Mouse (Mus musculus) kidney, embryonic 16.5 days (tissue): ENCODE results near the gene P2ry2. TPM values are rescaled to one million over a fixed set of nuclear protein-coding genes. Genes with fewer than 3 reads are reported as not detected.

ENCODE experiments used
- ATAC-seq: fragments of 200-750 bp; cut with Nextera tagmentation; 2 replicates; pipeline ENCODE4 v1.8.0; 2017; ENCODE audit warnings: moderate TSS enrichment; ENCODE audit not compliant: low FRiP score, low TSS enrichment
- H3K27ac ChIP-seq: fragments of 300-500 bp; sonication (generic); 2 replicates; pipeline ENCODE4 v1.5.1; 2014; ENCODE audit warnings: low read length
- H3K27me3 ChIP-seq: fragments of 300-500 bp; sonication (generic); 2 replicates; pipeline ENCODE4 v1.6.1; 2014; ENCODE audit warnings: low read length, control low read depth, mixed read lengths; ENCODE audit not compliant: insufficient read depth
- H3K36me3 ChIP-seq: fragments of 300-500 bp; sonication (generic); 2 replicates; pipeline ENCODE4 v1.6.1; 2014; ENCODE audit warnings: low read length, control low read depth, mixed read lengths; ENCODE audit not compliant: insufficient read depth
- H3K4me1 ChIP-seq: fragments of 300-500 bp; sonication (generic); 2 replicates; pipeline ENCODE4 v1.6.1; 2014; ENCODE audit warnings: low read length, control low read depth, mixed read lengths; ENCODE audit not compliant: insufficient read depth
- H3K4me2 ChIP-seq: fragments of 300-500 bp; sonication (generic); replicated peaks from 2 replicates; pipeline ENCODE4 v1.6.1; 2014; ENCODE audit warnings: low read depth, low read length
- H3K4me3 ChIP-seq: fragments of 300-500 bp; sonication (generic); 2 replicates; pipeline ENCODE4 v1.5.1; 2014; ENCODE audit warnings: mild to moderate bottlenecking, low read length
- H3K9ac ChIP-seq: fragments of 300-500 bp; sonication (generic); replicated peaks from 2 replicates; pipeline ENCODE4 v1.6.1; 2014; ENCODE audit warnings: low read length
- H3K9me3 ChIP-seq: fragments of 300-500 bp; sonication (generic); 2 replicates; pipeline ENCODE4 v1.6.1; 2016; ENCODE audit warnings: low read length, control low read depth
- WGBS: fragments of 180-500 bp; shearing (Covaris S2); extraction: QIAGEN DNeasy Blood & Tissue Kit; methylation state at CpG from one replicate; pipeline ENCODE4 v1.1.7; 2014; 5-methylcytosine and 5-hydroxymethylcytosine counted together
- polyA plus RNA-seq: library from polyadenylated mRNA; unstranded; fragments of >200 nt; fragmentation: Nextera tagmentation; extraction: Ambion mirVana; gene quantifications from 2 replicates; pipeline ENCODE4 v1.2.1, GENCODE M21; 2015

P2ry2 gene
- polyA plus RNA-seq, 1 experiment from 2014 or later = 1.4 TPM

DNA sequence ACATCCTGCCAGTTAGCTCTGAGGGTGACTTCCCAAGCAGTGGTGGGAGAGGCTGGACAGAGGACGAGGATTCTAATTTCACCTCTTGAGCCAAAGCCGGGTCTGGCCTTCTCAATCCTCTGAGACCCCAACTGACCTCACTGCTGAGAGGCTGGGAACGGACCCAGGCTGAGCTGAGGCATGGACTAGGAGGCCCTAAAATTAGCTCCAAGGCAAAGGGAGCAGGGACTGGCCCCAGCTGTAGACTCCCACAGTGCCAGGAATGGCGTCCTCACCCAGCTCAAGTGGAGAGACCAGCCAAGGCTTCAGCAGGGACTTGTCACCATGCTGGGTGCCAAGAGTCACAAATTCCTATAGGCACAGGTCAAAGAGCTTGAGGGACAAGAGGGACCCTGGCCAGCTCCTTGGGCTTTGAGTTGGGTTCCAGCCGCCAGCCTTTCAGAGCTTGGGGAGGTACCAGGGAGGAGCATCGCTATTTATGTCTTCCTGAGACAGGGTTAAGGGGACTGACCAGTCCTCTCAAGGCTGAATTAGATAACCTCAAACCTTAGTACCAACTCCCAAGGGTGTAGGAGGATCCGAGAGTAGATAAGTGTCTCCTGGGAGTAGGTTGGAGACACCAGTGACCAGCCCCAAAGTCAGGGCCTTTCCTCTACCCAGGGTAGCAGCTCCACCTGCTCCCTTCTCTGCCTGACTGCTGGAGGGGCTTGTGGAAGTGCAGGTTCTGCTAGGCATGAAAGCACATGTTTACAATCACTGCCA is 36.8 kb upstream of the P2ry2 start:
- Histone ChIP-seq H3K27ac (no peak overlapping the region), H3K9ac (no peak overlapping the region), H3K9me3 (no peaks in the 10 kb centered on the region), H3K4me3 (no peak overlapping the region), H3K4me1 (peaks cover 7% of the 10 kb centered on the region), H3K27me3 (no peaks in the 10 kb centered on the region), H3K36me3 (no peaks in the 10 kb centered on the region), H3K4me2 (no peak overlapping the region)
- no peak for ATAC-seq
- 67% methylated on average over 7 of the region's 7 CpGs for WGBS

DNA sequence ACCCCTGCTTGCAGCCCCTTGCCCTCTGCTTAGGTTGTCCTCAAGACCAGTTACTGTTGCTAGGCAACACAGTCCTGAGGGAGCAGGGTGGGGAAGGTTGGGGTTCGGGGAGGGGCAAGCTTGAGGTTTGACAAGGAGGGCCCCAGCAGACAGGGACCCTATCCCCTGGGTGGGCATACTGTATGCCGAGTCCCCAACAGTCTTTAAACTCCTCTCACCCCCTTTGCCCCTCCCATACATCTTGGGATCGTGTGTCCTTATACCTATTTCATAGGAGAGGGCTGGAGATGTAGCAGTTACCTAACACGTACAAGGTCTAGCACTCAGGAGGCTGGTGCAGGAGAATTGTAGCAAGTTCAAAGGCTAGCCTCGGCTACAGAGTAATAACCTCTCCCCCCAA is 35.6 kb upstream of the P2ry2 start:
- Histone ChIP-seq H3K4me1 (peaks cover 7% of the 10 kb centered on the region), H3K4me3 (no peak overlapping the region), H3K36me3 (no peaks in the 10 kb centered on the region), H3K9ac (no peak overlapping the region), H3K27me3 (no peaks in the 10 kb centered on the region), H3K9me3 (no peaks in the 10 kb centered on the region), H3K4me2 (no peak overlapping the region), H3K27ac (no peak overlapping the region)
- 69% methylated on average over 5 of the region's 5 CpGs for WGBS
- no peak for ATAC-seq

DNA sequence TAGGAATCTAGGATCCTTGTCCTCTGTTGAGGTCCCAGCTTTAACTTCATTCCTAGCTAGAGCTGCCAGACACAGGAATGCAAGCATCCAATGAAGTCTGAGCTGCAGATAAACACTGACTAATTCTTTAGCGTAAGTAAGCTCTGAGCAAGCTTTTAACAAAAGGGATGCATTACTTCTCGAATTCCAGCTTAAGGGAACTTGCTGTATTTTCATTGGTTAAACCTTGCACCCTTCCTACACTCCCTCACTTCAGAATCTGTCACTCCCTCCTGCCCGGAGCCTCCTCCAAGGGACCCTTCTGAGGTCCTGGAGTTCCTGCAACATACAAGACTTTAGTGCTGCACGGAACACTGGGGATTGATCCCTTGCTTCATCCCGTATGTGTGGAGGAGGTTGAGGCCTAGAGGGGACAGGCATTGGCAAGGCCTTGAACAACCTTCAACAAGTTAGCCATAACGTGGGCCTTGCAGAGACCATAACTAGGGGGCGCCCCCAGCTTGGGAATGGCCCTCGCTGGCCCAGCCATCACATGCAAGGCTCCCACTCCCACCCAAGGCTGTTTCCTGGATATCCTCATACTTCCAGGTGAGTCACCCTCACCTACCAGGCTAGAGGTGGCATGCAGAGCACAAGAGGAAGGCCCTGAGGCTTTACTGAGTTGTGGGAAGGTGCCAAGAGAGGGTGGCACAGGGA is 31.3 kb upstream of the P2ry2 start:
- Histone ChIP-seq H3K4me2 (no peak overlapping the region), H3K27ac (no peak overlapping the region), H3K4me3 (no peak overlapping the region), H3K36me3 (no peaks in the 10 kb centered on the region), H3K9me3 (no peaks in the 10 kb centered on the region), H3K27me3 (no peaks in the 10 kb centered on the region), H3K4me1 (peaks cover 17% of the 10 kb centered on the region), H3K9ac (no peak overlapping the region)
- WGBS = 40% methylated on average over 8 of the region's 8 CpGs
- no peak for ATAC-seq

DNA sequence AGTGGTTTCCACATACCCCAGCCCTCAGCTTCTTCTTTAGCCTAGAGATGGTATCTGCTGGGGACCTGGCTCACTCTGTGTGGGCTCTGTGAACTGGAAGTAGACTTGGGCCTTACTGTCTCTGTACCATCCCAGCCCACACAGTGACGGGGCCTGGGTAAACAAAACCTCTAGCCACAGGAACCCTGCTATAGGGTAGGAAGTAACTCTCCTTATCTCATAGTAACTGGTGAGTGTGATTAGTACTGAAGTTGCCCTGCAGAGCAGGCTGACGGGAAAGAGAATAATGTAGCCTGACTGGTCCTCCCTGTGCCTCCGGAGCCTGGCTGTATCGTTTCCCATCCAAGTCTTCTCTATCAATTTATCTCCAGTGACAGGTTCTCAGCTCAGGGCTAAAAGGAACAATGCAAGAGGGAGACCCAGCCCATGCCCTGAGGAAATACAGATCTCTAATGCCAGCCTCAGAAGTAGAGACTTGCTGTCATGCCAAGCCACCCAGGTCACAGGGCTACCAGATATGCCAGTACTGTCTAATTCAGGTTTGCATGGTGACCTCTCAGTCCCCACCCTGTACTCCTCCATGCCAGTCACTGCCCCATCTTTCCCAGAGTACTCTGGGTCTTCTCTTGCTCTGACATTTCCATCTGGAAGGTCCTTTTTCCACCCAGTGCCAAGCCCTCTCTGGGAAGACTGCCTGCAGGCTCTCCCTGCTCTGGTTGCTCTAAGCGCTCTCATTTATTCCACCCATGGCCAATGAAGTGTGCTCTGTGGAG is 29.5 kb upstream of the P2ry2 start:
- 26% methylated on average over 5 of the region's 5 CpGs for whole genome bisulfite sequencing
- H3K27me3 ChIP-seq = no peaks in the 10 kb centered on the region
- H3K9me3 ChIP-seq = no peaks in the 10 kb centered on the region
- peaks cover 17% of the 10 kb centered on the region for H3K4me1 ChIP-seq
- H3K4me2 ChIP-seq = no peak overlapping the region
- H3K4me3 ChIP-seq = no peak overlapping the region
- no peaks in the 10 kb centered on the region for H3K36me3 ChIP-seq
- H3K9ac ChIP-seq = no peak overlapping the region
- peak; percentile 69 for ATAC-seq
- 0 out of 2 replicates have a peak overlapping the region, but pooled peaks have one; percentile 21 for H3K27ac ChIP-seq

DNA sequence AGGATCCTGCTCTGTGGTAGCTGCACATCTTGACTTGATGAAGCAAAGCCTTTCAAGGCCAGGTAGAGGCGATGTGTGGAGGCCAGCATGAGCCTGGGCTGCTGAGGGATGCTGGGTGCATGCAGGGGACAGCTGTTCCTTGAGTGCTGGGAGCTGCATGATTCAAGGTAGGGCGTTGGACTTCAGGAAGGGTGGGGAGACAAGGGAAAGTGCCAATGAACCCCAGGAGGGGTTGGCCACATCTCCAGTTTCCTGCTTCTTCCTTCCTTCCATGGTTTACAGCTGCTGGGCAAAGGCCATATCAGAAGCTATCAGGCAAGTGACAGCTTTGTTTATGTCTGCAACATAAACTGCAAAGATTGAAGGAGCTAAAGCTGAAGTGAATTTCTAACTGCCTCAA is 28.9 kb upstream of the P2ry2 start:
- 36% methylated on average over 2 of the region's 2 CpGs for WGBS
- Histone ChIP-seq H3K27ac (0 out of 2 replicates have a peak overlapping the region, but pooled peaks have one; percentile 21), H3K27me3 (no peaks in the 10 kb centered on the region), H3K9ac (no peak overlapping the region), H3K9me3 (no peaks in the 10 kb centered on the region), H3K4me3 (no peak overlapping the region), H3K4me1 (peaks cover 17% of the 10 kb centered on the region), H3K36me3 (no peaks in the 10 kb centered on the region), H3K4me2 (no peak overlapping the region)
- no peak for ATAC-seq

DNA sequence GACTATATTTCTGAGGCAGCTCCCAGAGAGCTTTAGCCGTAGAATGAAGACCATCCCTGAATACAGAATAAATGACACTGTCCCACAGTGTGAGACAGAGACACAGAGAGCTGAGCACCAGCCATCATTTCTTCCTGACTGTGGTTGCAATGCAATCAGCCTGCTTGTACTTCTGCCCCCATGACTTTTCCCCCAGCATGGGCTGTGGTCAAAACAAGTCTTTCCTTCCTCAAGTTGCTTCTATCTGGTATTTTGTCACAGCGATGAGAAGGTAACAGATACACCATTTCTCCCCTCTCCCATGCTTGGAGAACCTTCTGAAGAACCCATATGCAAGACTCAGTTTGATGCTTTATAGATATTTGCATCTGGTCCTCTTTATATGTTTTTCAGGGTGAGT is 20.7 kb upstream of the P2ry2 start:
- Histone ChIP-seq H3K9ac (no peak overlapping the region), H3K4me1 (no peaks in the 10 kb centered on the region), H3K4me2 (no peak overlapping the region), H3K27me3 (no peaks in the 10 kb centered on the region), H3K9me3 (no peaks in the 10 kb centered on the region), H3K27ac (no peak overlapping the region), H3K36me3 (no peaks in the 10 kb centered on the region), H3K4me3 (no peak overlapping the region)
- ATAC-seq = no peak
- WGBS = 87% methylated on average over 2 of the region's 2 CpGs

DNA sequence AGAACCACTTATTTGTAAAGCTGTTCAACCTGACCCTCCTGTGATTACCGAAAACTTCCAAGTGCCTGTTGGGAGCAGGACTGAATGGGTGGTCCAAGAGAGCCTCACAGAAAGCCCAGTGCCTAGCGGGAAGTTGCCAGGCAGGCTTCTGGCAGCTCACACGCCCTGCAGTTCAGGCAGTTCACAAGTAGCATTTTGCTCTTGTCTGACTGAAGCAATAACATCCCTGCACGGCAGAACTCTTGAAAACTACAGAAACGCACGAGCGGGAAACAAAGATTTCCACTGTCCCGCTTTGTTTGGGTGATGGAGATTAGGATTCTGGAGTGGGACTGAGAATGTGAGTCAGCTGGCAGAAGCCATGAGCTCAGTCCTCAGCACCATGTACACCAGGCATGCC is 18.6 kb upstream of the P2ry2 start:
- Histone ChIP-seq H3K4me3 (no peak overlapping the region), H3K9me3 (no peaks in the 10 kb centered on the region), H3K9ac (no peak overlapping the region), H3K4me2 (no peak overlapping the region), H3K36me3 (no peaks in the 10 kb centered on the region), H3K4me1 (no peaks in the 10 kb centered on the region), H3K27ac (no peak overlapping the region), H3K27me3 (no peaks in the 10 kb centered on the region)
- WGBS = 57% methylated on average over 8 of the region's 8 CpGs
- no peak for ATAC-seq

DNA sequence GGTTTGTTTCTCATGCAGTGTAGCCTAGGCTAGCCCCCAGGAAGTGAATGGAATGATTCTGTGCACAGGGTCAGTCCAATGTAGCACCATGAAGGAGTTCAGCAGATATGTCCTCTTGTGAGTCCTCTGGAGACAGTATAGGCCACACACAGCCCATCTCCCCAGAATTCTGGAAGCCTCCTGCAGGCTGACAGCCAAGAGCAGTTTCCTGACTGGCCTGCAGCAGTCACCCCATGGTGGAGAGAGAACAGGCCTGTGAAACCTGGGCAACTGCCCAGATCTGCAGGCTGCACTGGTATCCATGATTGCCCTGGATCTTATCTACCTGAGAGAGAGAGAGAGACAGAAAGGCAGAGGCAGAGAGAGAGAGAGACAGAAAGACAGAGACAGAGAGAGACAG is 18.1 kb upstream of the P2ry2 start:
- no peak; the same call in 1 of the 2 replicates for ATAC-seq

DNA sequence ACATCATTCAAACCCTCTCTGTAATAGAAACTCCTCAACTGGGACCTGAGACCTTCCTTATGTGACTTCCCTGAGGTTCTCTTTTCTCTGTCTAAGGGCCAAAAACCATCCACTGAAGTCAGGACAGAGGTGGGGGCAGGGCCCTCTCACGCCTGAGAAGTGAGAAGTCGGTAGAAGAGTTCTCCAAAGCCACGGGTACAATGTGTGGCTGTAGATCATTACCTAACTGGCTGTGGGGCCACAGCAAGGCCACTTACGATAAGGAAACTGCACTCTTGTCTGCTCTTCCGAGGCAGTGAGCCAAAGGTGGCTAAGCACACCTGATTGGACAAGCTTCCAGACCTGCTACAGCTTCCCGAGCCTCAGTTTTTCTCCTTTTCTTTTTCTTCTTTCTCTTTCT is 16.8 kb upstream of the P2ry2 start:
- ATAC-seq = 0 out of 2 replicates have a peak, but pooled peaks have one; percentile 61
- H3K4me1 ChIP-seq = no peaks in the 10 kb centered on the region
- no peaks in the 10 kb centered on the region for H3K36me3 ChIP-seq
- H3K9ac ChIP-seq = no peak overlapping the region
- no peaks in the 10 kb centered on the region for H3K27me3 ChIP-seq
- no peak overlapping the region for H3K4me2 ChIP-seq
- no peaks in the 10 kb centered on the region for H3K9me3 ChIP-seq
- 47% methylated on average over 6 of the region's 6 CpGs for WGBS
- H3K27ac ChIP-seq = no peak overlapping the region
- H3K4me3 ChIP-seq = no peak overlapping the region

More for the DNA sequence above, 18.1 kb upstream of the P2ry2 start:
- Histone ChIP-seq H3K4me1 (no peaks in the 10 kb centered on the region), H3K27ac (no peak overlapping the region), H3K36me3 (no peaks in the 10 kb centered on the region), H3K4me3 (no peak overlapping the region), H3K4me2 (no peak overlapping the region), H3K27me3 (no peaks in the 10 kb centered on the region), H3K9ac (no peak overlapping the region), H3K9me3 (no peaks in the 10 kb centered on the region)
